Mouse (Mus musculus) embryonic fibroblast, embryonic 13.5 days (primary cell): Measurements from ENCODE around the gene Washc3.

Experiments
- CTCF ChIP-seq: IDR thresholded peaks from 2 replicates; pipeline ENCODE4 v1.5.1; 2011; ENCODE audit warnings: mild to moderate bottlenecking, control low read depth, low read length, moderate library complexity, borderline replicate concordance; ENCODE audit not compliant: insufficient read depth
- POLR2A ChIP-seq: IDR thresholded peaks from 2 replicates; pipeline ENCODE4 v1.6.1; 2011; ENCODE audit warnings: low read depth, mild to moderate bottlenecking, control low read depth, low read length, moderate library complexity

DNA sequence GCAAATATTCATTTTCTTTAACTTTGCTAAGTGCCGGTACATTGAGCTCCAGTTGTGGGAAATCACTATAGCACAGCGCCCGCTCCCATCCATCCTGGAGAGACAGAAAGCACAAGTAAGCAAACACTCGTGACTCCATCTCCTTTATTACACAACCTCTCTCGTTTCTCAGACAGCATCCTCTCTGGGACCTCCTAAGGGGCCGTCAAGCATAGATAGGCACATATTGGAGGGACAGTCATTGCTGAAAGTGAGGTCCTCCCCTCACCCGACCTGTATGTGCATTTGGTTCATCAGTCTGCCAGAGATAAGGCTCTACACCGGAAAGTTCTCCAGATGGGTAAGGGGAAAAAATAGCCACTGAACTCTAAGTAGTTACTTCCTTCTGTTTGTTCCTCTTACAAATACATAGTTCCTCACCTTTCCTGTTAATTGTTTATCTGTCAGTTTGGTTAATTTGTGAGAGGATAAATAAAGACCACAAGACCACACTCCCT is 27.7 kb downstream of the Washc3 start:
- no peak for TF ChIP-seq CTCF
- no peak for TF ChIP-seq POLR2A
